Mouse (Mus musculus): ENCODE data around the gene Ugt1a10.
A peak's percentile ranks its signal among the peaks of the same experiment; 100 is the strongest.
"Not testable (repeated sequence)": the region's sequence is repeated elsewhere in the genome, so short reads cannot be mapped to it uniquely, and the experiment has no call there.

The Ugt1a10 gene

GRCm38 (mm10) chr1:88140492-88140891, 85.3 kb downstream of the Ugt1a10 start:
- DNase-seq (ENCODE audit: low spot score in 2 of 2) = not testable (repeated sequence)

- peak in 1 of 2 experiments; percentile 21 for DNase-seq (ENCODE audit: low spot score in 2 of 2)
These were observed 88.9 kb downstream of the Ugt1a10 start for GRCm38 (mm10) chr1:88143966-88144675.

- DNase-seq (ENCODE audit: low spot score in 2 of 2) = not testable (repeated sequence)
These were observed 90.1 kb downstream of the Ugt1a10 start for GRCm38 (mm10) chr1:88145278-88145677.

- not testable (repeated sequence) for DNase-seq (ENCODE audit: low spot score in 2 of 2)
These were observed 94.9 kb downstream of the Ugt1a10 start for GRCm38 (mm10) chr1:88150133-88150532.

- no peak for DNase-seq (ENCODE audit: low spot score in 2 of 2)
These were observed 103.2 kb downstream of the Ugt1a10 start for GRCm38 (mm10) chr1:88158430-88158829.

DNA sequence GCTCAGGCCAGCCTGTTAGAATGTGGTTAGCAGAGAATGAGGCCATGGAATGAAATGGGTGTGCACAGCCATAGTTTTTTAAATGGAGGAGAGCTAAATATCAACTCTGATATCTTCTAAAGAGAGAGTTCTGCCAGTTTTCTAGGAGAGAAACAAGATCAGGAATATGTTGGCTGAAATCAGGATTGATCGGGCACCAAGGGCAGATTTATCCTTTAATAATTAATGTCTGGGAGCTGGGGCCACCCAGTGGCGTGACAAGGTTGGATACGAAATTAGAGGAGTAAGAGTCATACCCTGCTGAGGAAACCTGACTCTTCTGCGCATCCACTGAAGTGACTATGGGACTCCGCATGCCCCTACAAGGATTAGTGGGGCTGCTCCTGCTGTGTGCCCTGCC, 110.5 kb downstream of the Ugt1a10 start, which contains the start of gene Ugt1a5:
Gene Ugt1a5, plus strand, starts transcription at position 302 of the 400 bp plus-strand sequence.
- DNase-seq (ENCODE audit: low spot score in 2 of 2) = no peak

- DNase-seq (ENCODE audit: low spot score in 2 of 2) = not testable (repeated sequence)
These were observed 117.0 kb downstream of the Ugt1a10 start for GRCm38 (mm10) chr1:88172190-88172589.

DNA sequence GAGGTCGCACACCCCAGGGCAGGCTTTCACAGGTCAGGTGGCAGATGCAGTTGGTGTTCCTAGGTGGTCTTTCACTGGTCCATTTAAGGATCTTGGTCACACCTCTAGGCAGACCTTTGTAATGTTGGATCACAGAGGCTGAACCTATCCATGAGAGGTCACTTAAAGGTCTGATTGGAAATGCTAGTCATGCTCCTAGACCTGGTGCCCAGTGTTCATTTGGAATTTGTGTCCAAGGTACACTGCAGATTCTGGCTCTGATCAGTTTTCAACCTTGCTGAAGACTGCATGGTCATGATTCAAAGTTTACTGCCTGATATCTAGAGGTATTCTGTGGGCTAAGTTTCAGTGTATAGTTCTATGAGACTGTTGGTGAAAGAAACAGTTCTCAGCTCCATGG, 124.5 kb downstream of the Ugt1a10 start:
- DNase-seq (ENCODE audit: low spot score in 2 of 2) = no peak

DNA sequence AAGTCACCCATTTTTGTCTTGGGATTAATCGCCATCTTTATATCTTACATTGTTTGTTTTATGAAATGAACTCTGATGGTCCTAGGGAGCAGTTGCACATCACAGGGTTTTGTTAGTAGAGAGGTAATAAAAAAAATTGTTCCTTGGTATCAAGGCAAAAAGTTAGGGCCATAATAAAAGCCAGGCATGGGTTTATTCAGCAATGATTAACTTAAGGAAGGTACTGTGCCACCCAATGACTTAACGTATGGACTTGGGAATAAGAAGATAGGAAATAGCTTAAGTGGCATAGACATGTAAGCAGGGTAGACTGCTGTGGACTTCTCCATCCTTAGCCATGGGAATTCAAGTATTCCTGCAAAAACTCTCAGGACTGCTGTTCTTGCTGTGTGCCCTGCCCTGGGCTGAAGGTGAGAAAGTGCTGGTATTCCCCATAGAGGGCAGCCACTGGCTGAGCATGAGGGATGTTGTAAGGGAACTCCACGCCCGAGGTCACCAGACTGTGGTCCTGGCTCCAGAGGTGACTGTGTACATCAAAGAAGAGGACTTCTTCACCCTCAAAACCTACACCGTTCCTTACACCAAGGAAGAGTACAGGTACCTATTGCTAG, 131.2 kb downstream of the Ugt1a10 start:
- DNase-seq (ENCODE audit: low spot score in 2 of 2) = no peak

GRCm38 (mm10) chr1:88192136-88192535, 136.9 kb downstream of the Ugt1a10 start:
- DNase-seq (ENCODE audit: low spot score in 2 of 2) = no peak

- DNase-seq (ENCODE audit: low spot score in 2 of 2) = no peak
These were observed 140.5 kb downstream of the Ugt1a10 start for GRCm38 (mm10) chr1:88195687-88196086.

GRCm38 (mm10) chr1:88197443-88197842, 142.3 kb downstream of the Ugt1a10 start:
- no peak for DNase-seq (ENCODE audit: low spot score in 2 of 2)

DNA sequence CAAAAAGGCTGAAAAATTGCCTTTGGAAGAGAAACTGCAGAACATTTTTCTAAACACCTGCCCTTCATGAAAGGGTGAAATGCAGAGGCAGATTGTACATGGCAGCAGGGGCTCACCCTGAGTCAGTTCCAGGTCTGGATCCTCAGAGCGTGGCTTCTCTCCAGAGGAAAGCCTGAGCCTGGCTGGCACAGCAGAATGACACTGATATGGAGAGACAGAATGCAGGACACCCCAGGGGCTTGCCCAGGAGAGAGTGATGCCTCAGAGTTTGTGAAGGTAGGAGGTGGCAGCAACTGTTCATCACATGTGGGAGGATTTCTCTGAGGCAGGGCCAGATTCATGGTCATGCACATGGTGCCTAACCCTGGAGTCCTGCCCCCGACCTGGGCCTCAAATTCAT, 144.8 kb downstream of the Ugt1a10 start:
- DNase-seq (ENCODE audit: low spot score in 2 of 2) = no peak

DNA sequence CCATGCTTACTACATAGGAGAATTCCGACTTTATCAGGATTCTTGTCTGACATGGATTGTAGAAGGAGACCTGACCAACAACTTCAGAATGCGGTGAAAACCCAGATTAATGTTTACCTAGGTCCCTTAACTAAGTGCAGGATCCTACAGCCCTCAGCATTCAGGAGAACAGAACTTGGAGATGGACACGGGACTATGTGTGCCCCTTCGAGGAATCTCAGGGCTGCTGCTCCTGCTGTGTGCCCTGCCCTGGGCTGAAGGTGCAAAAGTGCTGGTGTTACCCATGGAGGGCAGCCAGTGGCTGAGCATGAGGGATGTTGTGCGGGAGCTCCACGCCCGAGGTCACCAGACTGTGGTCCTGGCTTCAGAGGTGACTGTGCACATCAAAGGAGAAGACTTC, 145.3 kb downstream of the Ugt1a10 start, which contains the start of gene Ugt1a2:
Gene Ugt1a2, plus strand, starts transcription at position 146 of the 400 bp plus-strand sequence.
- no peak for DNase-seq (ENCODE audit: low spot score in 2 of 2)

DNA sequence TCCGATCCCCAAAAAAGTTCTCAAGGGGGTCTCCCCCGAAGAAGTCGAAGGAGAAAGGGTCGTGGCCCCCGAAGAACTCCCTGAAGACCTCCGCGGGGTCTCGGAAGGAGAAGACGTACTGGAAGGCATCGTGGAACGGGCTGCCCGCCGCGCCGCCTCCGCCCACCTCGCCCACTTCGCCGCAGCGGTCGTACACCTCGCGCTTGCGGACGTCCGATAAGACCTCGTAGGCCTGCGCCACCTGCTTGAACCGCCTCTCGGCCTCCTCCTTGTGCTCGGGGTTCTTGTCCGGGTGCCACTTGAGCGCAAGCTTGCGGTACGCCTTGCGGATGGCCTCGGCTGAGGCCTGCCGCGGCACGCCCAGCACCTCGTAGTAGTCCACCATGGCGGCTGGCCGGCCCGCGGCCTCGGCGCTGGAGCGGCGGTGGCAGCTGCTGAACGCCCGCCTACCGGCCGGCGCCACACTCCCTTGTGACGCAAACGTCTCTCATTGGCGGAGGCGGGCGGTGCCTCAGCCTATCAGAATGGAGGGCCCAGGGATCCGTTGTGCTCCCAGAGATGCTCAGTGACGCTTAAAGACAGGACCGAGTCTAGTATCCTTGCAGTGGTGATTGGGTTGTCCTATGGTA, 150.2 kb downstream of the Ugt1a10 start, which contains the start of gene Dnajb3:
Gene Dnajb3, minus strand, starts transcription at position 489 of the 629 bp plus-strand sequence.
- DNase-seq (ENCODE audit: low spot score in 2 of 2) = peak; percentile 66 to 73

- DNase-seq (ENCODE audit: low spot score in 2 of 2) = no peak
These were observed 151.8 kb downstream of the Ugt1a10 start for GRCm38 (mm10) chr1:88206843-88207479.

DNA sequence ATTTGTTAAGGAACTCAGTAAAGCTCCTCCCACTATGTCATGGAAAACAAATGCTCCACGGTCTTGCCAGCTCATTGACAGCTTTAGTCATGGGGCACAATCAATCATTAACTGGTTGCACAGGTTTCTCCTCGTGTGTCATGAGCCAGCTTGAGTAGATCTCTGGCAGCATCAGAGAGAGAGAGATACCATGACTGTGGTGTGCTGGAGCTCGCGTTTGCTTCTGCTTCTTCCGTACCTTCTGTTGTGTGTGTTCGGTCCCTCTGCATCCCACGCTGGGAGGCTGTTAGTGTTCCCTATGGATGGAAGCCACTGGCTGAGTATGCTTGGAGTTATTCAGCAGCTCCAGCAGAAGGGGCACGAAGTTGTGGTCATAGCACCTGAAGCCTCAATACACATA, 156.6 kb downstream of the Ugt1a10 start, which contains the start of gene Ugt1a1:
Gene Ugt1a1, plus strand, starts transcription at position 148 of the 400 bp plus-strand sequence.
- DNase-seq (ENCODE audit: low spot score in 2 of 2) = no peak

GRCm38 (mm10) chr1:88212341-88213045, 157.3 kb downstream of the Ugt1a10 start:
- DNase-seq (ENCODE audit: low spot score in 2 of 2) = no peak

GRCm38 (mm10) chr1:88213061-88213460, 157.9 kb downstream of the Ugt1a10 start:
- no peak for DNase-seq (ENCODE audit: low spot score in 2 of 2)

- DNase-seq (ENCODE audit: low spot score in 2 of 2) = no peak
These were observed 158.7 kb downstream of the Ugt1a10 start for GRCm38 (mm10) chr1:88213766-88214461.

GRCm38 (mm10) chr1:88214462-88214952, 159.3 kb downstream of the Ugt1a10 start:
- no peak for DNase-seq (ENCODE audit: low spot score in 2 of 2)

Data from frontal cortex, postnatal 14 days (tissue).